Comparison of ENCODE assay signal across 25 mouse cellular contexts in the genomic region with DNA sequence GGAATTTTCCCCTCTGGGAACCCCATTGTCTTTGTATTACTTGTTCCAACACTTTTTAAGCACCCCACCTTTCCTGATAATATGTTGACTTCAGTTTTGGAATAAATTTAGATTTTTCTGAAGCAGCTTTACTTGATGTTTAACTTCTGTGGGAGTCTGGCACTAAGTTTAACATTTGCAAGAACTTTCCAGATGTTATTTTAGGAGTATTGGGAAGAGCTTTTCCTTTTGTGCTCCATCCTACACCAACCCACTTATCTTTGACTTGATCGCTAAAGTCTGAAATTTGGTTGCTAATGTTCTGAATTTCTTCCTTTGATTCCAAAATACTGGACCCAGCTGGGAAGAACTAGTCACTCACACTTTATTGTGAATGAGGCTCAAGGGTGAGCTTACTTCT.
DNase-seq lines count a peak whose midpoint lies in the region; ATAC-seq lines count a peak whose summit lies in the region.
"Had no signal": no experiment of that assay in that cellular context is flagged by ENCODE, and none has a peak within 500 bp of the region (broad histone marks: within the 10 kb centered on the region; RNA-seq: fewer than 3 reads in every experiment).

No protein-coding gene starts in this region.

- no peak overlapping the region for H3K4me2 ChIP-seq in hindbrain, embryonic 14.5 days (replicated peaks)
- H3K4me2 ChIP-seq: embryonic facial prominence, embryonic 12.5 days; forebrain, embryonic 13.5 days; forebrain, embryonic 15.5 days had no signal

- no peaks in the 10 kb centered on the region for H3K27me3 ChIP-seq in hindbrain, embryonic 14.5 days (ENCODE audit: control insufficient read depth, insufficient read depth, low read length)
- H3K27me3 ChIP-seq: CH12.LX; embryonic facial prominence, embryonic 12.5 days; forebrain, embryonic 13.5 days; forebrain, embryonic 15.5 days had no signal

- peak; percentile 71 for ATAC-seq in frontal cortex, adult (ENCODE audit: low TSS enrichment)
- ATAC-seq in hindbrain, embryonic 14.5 days (ENCODE audit: low FRiP score) = no peak
- ATAC-seq: activated CD4-positive, CD25-positive, alpha-beta regulatory T cell, adult 4 months; CD4-positive, CD25-positive, alpha-beta regulatory T cell, adult 4 months; forebrain, embryonic 13.5 days; forebrain, embryonic 15.5 days; forebrain, postnatal 0 days; Patski had no signal

- no peak overlapping the region for H3K4me3 ChIP-seq in hindbrain, embryonic 14.5 days (replicated peaks; ENCODE audit: low read length)
- H3K4me3 ChIP-seq: embryonic facial prominence, embryonic 10.5 days; embryonic facial prominence, embryonic 12.5 days; forebrain, embryonic 13.5 days; forebrain, embryonic 15.5 days had no signal

- peaks cover 16% of the 10 kb centered on the region for H3K9me3 ChIP-seq in hindbrain, embryonic 14.5 days (ENCODE audit: control insufficient read depth, low read length)
- H3K9me3 ChIP-seq: embryonic facial prominence, embryonic 12.5 days; forebrain, embryonic 13.5 days; G1E had no signal

- H3K4me1 ChIP-seq in hindbrain, embryonic 14.5 days (replicated peaks; ENCODE audit: control insufficient read depth, insufficient read depth, low read length) = no peaks in the 10 kb centered on the region
- H3K4me1 ChIP-seq: embryonic facial prominence, embryonic 10.5 days; embryonic facial prominence, embryonic 12.5 days; forebrain, embryonic 13.5 days; forebrain, embryonic 15.5 days had no signal

- no peak for DNase-seq in frontal cortex, postnatal 25 days (ENCODE audit: low spot score in 2 of 2)
- DNase-seq in brain, adult 2 months (ENCODE audit: low read depth, low spot score) = peak; percentile 77
- peak; percentile 74 for DNase-seq in telencephalon, adult 2 months (ENCODE audit: low read depth, low spot score)
- DNase-seq in hindbrain, embryonic 14.5 days (ENCODE audit: low spot score) = no peak
- DNase-seq: adrenal gland, adult 8-10 months; adrenal gland, postnatal 14 days; adrenal gland, postnatal 36 days; B cell, adult 2 months; cerebellum, adult 11 months; cerebellum, adult 18-20 months; cerebellum, adult 8-10 months; cerebellum, adult 9-11 months; cerebellum, postnatal 14 days; cerebellum, postnatal 36 days; forebrain, postnatal 0 days had no signal

- no peak overlapping the region for H3K9ac ChIP-seq in hindbrain, embryonic 14.5 days
- H3K9ac ChIP-seq: embryonic facial prominence, embryonic 12.5 days; forebrain, embryonic 13.5 days; forebrain, embryonic 15.5 days; forebrain, postnatal 0 days had no signal

- H3K27ac ChIP-seq in hindbrain, embryonic 14.5 days = no peak overlapping the region
- H3K27ac ChIP-seq: embryonic facial prominence, embryonic 10.5 days; embryonic facial prominence, embryonic 12.5 days; forebrain, embryonic 13.5 days; forebrain, embryonic 15.5 days had no signal

- 96% methylated on average over 1 of the region's 1 CpGs for WGBS in hindbrain, embryonic 14.5 days

- no peaks in the 10 kb centered on the region for H3K36me3 ChIP-seq in hindbrain, embryonic 14.5 days (replicated peaks; ENCODE audit: control insufficient read depth, insufficient read depth)
- H3K36me3 ChIP-seq: embryonic facial prominence, embryonic 10.5 days; embryonic facial prominence, embryonic 12.5 days; forebrain, embryonic 15.5 days; G1E had no signal

Comparison
In these comparisons a context has a peak if more than half of its experiments do, and no peak if none do; other contexts are left out.
1. DNase-seq: peak in brain, adult 2 months (single experiment) and telencephalon, adult 2 months (single experiment); none in frontal cortex, postnatal 25 days (0 of 2) and hindbrain, embryonic 14.5 days (single experiment).